ENCODE assay signal across 33 mouse cellular contexts in the genomic region with DNA sequence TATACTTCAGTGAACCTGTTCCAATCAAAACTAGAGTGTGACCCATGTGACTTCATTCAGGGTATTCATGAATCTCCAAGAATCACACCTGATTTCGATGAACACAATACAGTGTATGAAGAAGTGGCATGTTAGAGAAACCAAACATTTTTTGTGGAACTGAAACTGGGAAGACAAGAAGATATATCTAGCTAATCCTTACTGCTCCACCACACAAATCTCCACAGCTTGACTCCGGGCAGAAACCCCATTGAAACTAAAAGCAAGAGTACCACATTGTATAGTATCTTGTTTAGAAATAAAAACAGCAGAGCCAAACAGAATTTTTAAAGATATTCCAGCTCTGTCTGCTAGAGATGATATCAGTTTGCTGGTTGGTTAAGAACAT. TPM values are rescaled to one million over a fixed set of nuclear protein-coding genes. Genes with fewer than 3 reads are reported as not detected.
"Had no signal": no experiment of that assay in that cellular context is flagged by ENCODE, and none has a peak within 500 bp of the region (broad histone marks: within the 10 kb centered on the region; RNA-seq: fewer than 3 reads in every experiment).

No protein-coding gene starts in this region.

- H3K27ac ChIP-seq: heart, embryonic 10.5 days; hindbrain, embryonic 10.5 days; hindbrain, embryonic 12.5 days; hindbrain, embryonic 14.5 days; intestine, embryonic 15.5 days; left cerebral cortex, adult 2 months; limb, embryonic 10.5 days; limb, embryonic 12.5 days had no signal

- H3K27me3 ChIP-seq: heart, embryonic 12.5 days; hindbrain, embryonic 12.5 days; intestine, embryonic 15.5 days; limb, embryonic 12.5 days had no signal

- ATAC-seq: inflammation-experienced regulatory T-cells, adult 6 months; intestine, embryonic 15.5 days had no signal

- DNase-seq: gastrocnemius, postnatal 14 days; gastrocnemius, postnatal 36 days; heart, adult 18-20 months; heart, postnatal 10 days; heart, postnatal 4 days; kidney, adult 18-20 months; kidney, adult 8-10 months; kidney, postnatal 10 days; kidney, postnatal 25 days; kidney, postnatal 4 days; liver had no signal

- H3K36me3 ChIP-seq: heart, embryonic 10.5 days; heart, embryonic 12.5 days; hindbrain, embryonic 10.5 days; hindbrain, embryonic 12.5 days; intestine, embryonic 15.5 days; limb, embryonic 10.5 days; limb, embryonic 12.5 days had no signal

- H3K4me1 ChIP-seq: heart, embryonic 10.5 days; heart, embryonic 12.5 days; hindbrain, embryonic 10.5 days; hindbrain, embryonic 12.5 days; intestine, embryonic 15.5 days had no signal

- H3K4me3 ChIP-seq: heart, embryonic 10.5 days; heart, embryonic 12.5 days; hindbrain, embryonic 10.5 days; hindbrain, embryonic 12.5 days; intestine, embryonic 15.5 days; left cerebral cortex, adult 2 months; limb, embryonic 10.5 days; limb, embryonic 12.5 days had no signal

RNA-seq across cellular contexts. Expression of a gene that starts 27.4 kb away (rescaled TPM):
- total RNA-seq: gastrocnemius, postnatal 36 days; heart, postnatal 4 days; layer of hippocampus, postnatal 10 days; layer of hippocampus, postnatal 25 days; left cerebral cortex, adult 2 months; left cerebral cortex, postnatal 36 days had no signal
- polyA plus RNA-seq: gonadal fat pad, adult 2 months; heart, embryonic 10.5 days; heart, embryonic 12.5 days; heart, embryonic 14.5 days; heart, embryonic 16.5 days; hindbrain, embryonic 10.5 days; hindbrain, embryonic 12.5 days; hindbrain, embryonic 14.5 days; hindbrain, embryonic 16.5 days; inflammation-experienced regulatory T-cells, adult 6 months; intestine, embryonic 15.5 days; intestine, postnatal 0 days; kidney, embryonic 14.5 days; kidney, embryonic 16.5 days; limb, embryonic 10.5 days; limb, embryonic 12.5 days; limb, embryonic 14.5 days; liver, embryonic 11.5 days had no signal
